Mouse (Mus musculus) spleen, adult 10 weeks (tissue): ENCODE results near the gene Zfp329. TPM values are rescaled to one million over a fixed set of nuclear protein-coding genes. Genes with fewer than 3 reads are reported as not detected.

Experiments used
- polyA plus RNA-seq: library from polyadenylated mRNA; stranded (reverse); fragments of 350-450 nt; fragmentation: Illumina TruSeq; extraction: RNeasy Lipid Tissue Mini Kit (QIAGEN cat#74804); gene quantifications from one replicate; pipeline ENCODE4 v1.2.3, GENCODE M21; 2015; ENCODE audit warnings: low replicate concordance; ENCODE audit not compliant: insufficient read depth

Gene Zfp329
- 27.5 TPM for polyA plus RNA-seq

GRCm38 (mm10) chr7:12818521-12819295 lies at the start of gene Zfp329:
Gene Zfp329, minus strand, starts transcription at chr7:12818858.

GRCm38 (mm10) chr7:12834162-12835120 lies 15.8 kb upstream of the Zfp329 start, which contains the start of gene Zfp110:
Gene Zfp110, plus strand, starts transcription at chr7:12834761.

GRCm38 (mm10) chr7:12802866-12803726 lies 15.6 kb downstream of the Zfp329 start, which contains the start of gene Zscan18:
Gene Zscan18, minus strand, starts transcription at chr7:12803635.

Other genes with a start within 250 kb of the Zfp329 start
- gene Vmn2r53, start 210.1 kb downstream of the Zfp329 start, polyA plus RNA-seq: not detected
- gene Vmn2r54, start 178.5 kb downstream of the Zfp329 start, polyA plus RNA-seq: not detected
- gene Vmn2r55, start 133.9 kb downstream of the Zfp329 start, polyA plus RNA-seq: not detected
- not detected for gene Vmn2r56, start 83.9 kb downstream of the Zfp329 start, polyA plus RNA-seq
- 3.6 TPM for gene Zscan18, start 15.2 kb downstream of the Zfp329 start, polyA plus RNA-seq
- gene Zfp110, start 15.9 kb upstream of the Zfp329 start, polyA plus RNA-seq: 50.1 TPM
- gene Zfp128, start 62.3 kb upstream of the Zfp329 start, polyA plus RNA-seq: 4.6 TPM
- 14.1 TPM for gene Zscan22, start 79.0 kb upstream of the Zfp329 start, polyA plus RNA-seq
- 814 TPM for gene Rps5, start 103.4 kb upstream of the Zfp329 start, polyA plus RNA-seq
- 0.29 TPM for gene Rnf225, start 108.6 kb upstream of the Zfp329 start, polyA plus RNA-seq
- gene Zfp324, start 147.0 kb upstream of the Zfp329 start, polyA plus RNA-seq: 5.0 TPM
- 9.2 TPM for gene Zfp446, start 159.0 kb upstream of the Zfp329 start, polyA plus RNA-seq
- gene Slc27a5, start 179.3 kb upstream of the Zfp329 start, polyA plus RNA-seq: 0.10 TPM
- 194 TPM for gene Trim28, start 180.3 kb upstream of the Zfp329 start, polyA plus RNA-seq
- 4.0 TPM for gene Zbtb45, start 191.2 kb upstream of the Zfp329 start, polyA plus RNA-seq
- gene Chmp2a, start 215.9 kb upstream of the Zfp329 start, polyA plus RNA-seq: 153 TPM
- 112 TPM for gene Ube2m, start 219.4 kb upstream of the Zfp329 start, polyA plus RNA-seq
- gene Mzf1, start 235.9 kb upstream of the Zfp329 start, polyA plus RNA-seq: 0.65 TPM